Mouse (Mus musculus): Measurements from ENCODE around the gene Otulin.

DNA sequence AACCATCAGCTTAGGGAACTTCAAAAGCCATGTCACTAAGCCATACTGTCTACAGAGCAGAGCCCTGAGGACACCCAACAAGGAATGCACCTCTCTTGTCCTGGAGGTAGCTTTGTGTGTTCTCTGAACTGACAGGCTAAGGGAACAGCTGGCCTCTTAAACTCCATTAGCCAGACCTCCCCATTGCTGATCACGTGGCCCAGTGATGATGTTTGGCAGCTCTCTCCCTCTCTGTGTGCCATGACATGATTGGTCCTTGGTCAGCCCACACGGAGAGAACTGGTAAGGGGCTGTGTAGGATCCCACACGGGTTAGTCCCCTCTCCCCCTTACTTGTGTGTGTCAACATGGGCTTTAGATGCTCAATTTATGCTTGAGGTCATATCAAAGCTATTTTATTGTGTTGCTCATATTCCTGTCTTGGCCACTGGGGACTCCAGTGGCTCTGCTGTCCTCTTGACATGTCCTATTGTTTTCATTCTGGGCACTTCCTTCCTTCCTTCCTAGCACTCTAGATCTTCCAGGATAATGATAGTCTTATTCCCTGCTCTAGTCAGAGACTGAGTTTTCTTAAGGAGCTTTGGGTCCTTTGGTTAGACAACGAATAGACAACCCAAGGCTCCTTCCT lies 44.9 kb downstream of the Otulin start:
- TF ChIP-seq CTCF (IDR thresholded peaks at IDR 0.05; ENCODE audit: low read depth, low read length) (no peak), POLR2A (IDR thresholded peaks at IDR 0.05; ENCODE audit: borderline replicate concordance, low read depth, low read length) (no peak)
